Mouse (Mus musculus): ENCODE data around the gene Mmp25. TPM values are rescaled to one million over a fixed set of nuclear protein-coding genes. Genes with fewer than 3 reads are reported as not detected.

The Mmp25 gene
- total RNA-seq (2021): under 1 TPM in 1 of 2 experiments, not detected in 1; 0.14 TPM

DNA sequence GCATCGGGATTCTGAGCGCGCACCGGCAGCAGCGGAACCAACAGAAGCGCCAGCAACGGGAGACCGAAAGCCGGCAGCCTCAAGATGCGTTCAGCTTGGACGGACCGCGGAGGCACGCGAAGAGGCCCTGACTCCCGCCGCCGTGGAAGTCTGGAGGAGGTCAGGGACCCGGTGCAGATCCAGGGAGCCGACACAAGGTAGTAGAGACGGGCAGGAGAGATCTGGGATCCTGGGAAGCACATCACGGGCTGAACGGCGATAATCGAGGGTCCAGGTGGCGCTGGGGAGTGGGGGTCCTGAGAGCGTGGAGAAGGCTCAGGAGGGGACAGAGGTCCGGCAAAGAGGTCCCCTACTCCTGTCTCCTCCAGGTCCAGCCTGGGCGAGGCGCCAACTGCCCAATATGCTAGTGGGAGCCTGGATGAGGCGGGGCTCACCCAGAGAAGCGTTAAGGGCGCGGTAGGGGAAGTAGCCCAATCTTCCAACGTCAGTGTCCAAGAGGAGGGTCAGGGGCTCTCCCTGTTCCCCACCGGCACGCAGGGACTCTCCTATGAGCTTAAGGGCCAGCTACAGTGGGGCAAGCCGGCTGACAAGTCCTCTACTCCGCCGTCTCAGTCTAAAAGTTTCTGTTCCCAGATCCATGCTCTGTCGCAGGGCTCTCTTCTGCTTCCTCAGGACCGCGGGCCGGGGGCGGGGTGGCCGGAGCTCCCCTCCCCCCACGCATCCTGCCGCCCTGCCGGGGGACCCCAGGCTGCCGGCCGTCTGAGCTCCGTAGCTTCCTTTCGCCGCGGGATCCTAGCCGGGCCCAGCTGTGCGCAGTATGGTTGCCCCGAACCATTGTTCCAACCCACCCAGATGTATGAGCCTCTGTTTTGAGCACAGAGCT lies at the start of gene Mmp25:
Mmp25 (minus strand) TSS at position 665 of the 883 bp plus-strand sequence.
- no peak for DNase-seq
- intact Hi-C loops (cut with DNase I): no loop called here

GRCm38 (mm10) chr17:23694491-23694890 lies 49.4 kb upstream of the Mmp25 start:
- no peak for DNase-seq
- intact Hi-C loops (cut with DNase I): no loop called here

GRCm38 (mm10) chr17:23683856-23684672 lies 39.0 kb upstream of the Mmp25 start, which contains the start of gene Cldn9:
TSS of gene Cldn9 (minus strand) at chr17:23684026.
- DNase-seq: no peak
- intact Hi-C loops (cut with DNase I): no loop called here

DNA sequence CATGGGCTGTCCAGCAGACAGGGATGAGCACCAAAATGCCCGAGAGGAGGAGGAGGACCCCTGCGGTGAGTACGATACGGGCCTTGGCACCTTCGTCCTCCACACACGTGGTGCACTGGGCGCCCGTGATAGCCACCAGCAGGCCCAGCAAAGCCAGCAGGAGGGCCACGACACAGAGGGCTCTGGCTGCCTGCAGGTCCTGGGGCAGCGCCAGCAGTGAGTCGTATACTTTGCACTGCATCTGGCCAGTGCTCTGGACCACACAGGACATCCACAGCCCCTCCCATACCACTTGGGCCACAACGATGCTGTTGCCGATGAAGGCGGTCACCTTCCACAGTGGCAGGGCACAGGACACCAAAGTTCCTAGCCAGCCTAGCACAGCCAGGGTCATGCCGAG lies 38.1 kb upstream of the Mmp25 start:
- intact Hi-C loops (cut with DNase I): no loop called here
- DNase-seq: no peak

DNA sequence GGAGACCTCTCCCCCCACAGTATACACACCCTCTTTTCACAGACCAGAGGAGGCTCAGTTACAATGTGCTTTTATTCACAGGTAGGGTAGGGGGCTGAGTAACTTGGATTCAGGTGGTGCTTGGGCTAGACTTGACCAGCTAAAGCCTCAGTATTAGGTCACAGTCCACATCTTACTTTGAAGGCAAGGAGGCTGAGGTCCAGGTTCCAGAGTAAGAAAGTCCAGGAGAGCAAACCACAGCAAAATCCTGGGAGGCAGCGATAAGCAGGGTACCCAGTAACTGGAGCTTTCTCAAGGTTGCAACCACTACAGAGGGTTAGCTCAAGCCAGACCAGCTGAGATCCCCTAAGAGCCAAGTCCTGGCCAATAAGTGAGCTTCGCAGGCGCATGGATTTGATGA lies 37.5 kb upstream of the Mmp25 start:
- DNase-seq: no peak
- intact Hi-C loops (cut with DNase I): no loop called here

GRCm38 (mm10) chr17:23682092-23682491 lies 37.0 kb upstream of the Mmp25 start:
- intact Hi-C loops (cut with DNase I): no loop called here
- no peak for DNase-seq

- no peak for DNase-seq
- intact Hi-C loops (cut with DNase I): no loop called here
Measured at GRCm38 (mm10) chr17:23681086-23681485, 36.0 kb upstream of the Mmp25 start.

GRCm38 (mm10) chr17:23680336-23680735 lies 35.3 kb upstream of the Mmp25 start:
- no peak for DNase-seq
- intact Hi-C loops (cut with DNase I): loop anchor here (1.0 kb wide), 1 partner anchor 17 kb away; no protein-coding TSS in a partner anchor

DNA sequence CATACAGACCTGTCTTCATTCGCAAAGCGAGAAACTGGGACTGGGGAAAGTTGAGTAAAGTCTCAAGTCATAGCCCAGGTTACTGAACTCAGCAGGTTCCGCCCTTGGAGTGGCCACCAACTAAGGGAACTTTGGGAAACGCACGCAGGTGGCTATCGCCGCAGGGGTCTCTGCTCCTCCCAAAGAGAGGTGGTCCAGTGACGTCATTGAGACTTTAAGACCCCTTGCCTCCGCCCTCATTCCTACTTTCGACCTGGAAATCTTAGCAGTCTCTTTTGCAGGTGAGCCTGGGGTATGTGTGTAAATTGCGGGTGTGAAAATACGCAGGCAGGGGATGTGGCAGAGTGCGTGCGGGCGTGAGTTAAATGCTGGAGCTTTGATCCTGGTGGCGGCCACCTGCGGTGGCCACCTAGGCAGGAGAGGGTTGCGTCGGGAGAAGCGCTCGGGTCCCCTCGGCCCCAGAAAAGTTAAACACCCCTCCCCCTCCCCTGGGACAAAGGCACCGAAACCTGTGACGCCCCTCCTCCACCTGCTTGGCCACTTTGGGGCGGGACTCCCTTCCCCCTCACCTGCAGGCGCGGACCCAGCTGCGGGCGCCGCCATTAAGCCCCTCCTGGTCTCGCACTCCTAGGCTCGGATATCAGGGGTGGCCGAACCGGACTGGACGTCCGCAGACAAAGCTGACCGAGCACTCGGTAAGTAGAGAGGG lies 34.2 kb upstream of the Mmp25 start, which contains the start of gene Cldn6:
Cldn6 (plus strand) TSS at position 123 of the 709 bp plus-strand sequence.
- no peak for DNase-seq
- intact Hi-C loops (cut with DNase I): no loop called here

GRCm38 (mm10) chr17:23677236-23677679 lies 32.2 kb upstream of the Mmp25 start, which contains the start of gene Tnfrsf12a:
TSS of gene Tnfrsf12a (minus strand) at chr17:23677468.
- DNase-seq: peak; percentile 86 to 89
- intact Hi-C loops (cut with DNase I): loop anchor here (1.0 kb wide), 1 partner anchor 23 kb away; no protein-coding TSS in a partner anchor

GRCm38 (mm10) chr17:23676473-23677031 lies 31.5 kb upstream of the Mmp25 start:
- intact Hi-C loops (cut with DNase I): loop anchor here (1.0 kb wide), 1 partner anchor 24 kb away; no protein-coding TSS in a partner anchor
- DNase-seq: peak; percentile 60 to 72

DNA sequence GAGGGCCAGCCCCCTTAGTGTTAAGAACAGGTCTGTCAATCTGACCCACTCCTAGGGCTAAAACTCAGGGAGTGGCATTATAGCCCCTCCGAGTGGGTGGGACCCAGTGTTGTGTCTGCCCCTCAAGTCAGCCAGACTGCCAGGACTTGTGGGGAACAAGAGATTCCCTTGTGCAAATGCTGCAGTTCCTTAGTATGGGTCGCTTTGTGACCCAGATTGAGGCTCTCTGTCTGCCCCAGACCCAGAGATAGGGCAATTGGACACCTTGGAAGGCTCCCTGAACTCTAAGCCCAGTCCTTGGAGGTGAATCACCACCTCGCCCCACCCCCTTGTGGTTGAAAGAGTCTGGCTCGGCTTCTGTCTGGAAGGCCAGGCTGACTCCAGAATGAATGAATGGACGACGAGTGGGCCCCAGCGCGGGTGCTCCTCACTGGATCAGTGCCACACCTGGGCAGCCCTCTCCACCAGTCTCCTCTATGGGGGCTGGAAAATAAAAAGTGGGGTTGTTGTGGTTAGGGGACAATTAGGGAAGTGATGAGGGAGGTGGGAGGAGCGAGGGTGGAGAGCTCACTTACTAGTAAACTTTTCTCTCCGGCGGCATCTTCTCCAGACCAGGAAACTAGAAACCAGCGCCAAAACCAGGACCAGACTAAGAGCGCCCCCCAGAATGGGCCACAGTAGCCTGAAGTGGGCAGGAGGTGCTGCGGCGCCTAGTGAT lies 30.6 kb upstream of the Mmp25 start:
- DNase-seq: peak; percentile 47 to 59
- intact Hi-C loops (cut with DNase I): no loop called here

GRCm38 (mm10) chr17:23675127-23675526 lies 30.1 kb upstream of the Mmp25 start:
- peak; percentile 54 to 61 for DNase-seq
- intact Hi-C loops (cut with DNase I): no loop called here

- peak; percentile 26 to 47 for DNase-seq
- intact Hi-C loops (cut with DNase I): no loop called here
Measured at GRCm38 (mm10) chr17:23674271-23674952, 29.3 kb upstream of the Mmp25 start.

DNA sequence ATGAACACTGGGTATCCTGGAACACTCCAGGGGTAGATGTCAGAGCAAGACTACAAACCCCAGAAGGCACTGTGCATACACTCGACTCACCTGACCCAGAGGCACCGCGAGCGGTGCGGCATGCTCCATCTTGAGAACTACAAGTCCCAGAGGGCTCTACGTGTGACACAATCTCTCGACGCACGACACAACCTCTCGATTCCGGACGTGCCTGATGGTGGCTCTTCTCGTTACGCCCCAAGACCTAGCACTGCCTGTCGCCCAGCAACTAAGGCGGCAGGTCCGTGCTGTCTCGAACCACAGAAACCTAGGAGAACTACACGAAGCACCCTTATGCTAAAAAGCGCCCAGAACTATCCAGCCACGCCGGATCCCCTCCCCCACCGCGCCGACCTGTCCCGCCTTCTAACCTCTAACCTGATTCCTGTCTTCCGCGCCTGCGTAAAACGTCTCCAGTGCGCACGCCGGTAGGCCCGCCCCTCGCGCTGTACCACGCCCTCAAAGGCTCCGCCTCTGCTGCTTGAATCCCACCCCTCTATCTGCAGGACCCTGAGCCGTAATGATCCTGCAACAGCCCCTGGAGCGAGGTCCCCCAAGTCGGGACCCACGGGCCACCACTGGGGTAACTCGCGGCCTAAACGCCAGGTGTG lies 28.5 kb upstream of the Mmp25 start, which contains the start of the genes Hcfc1r1 and Thoc6:
Hcfc1r1 (plus strand) TSS at position 173 of the 650 bp plus-strand sequence.
Thoc6 (minus strand) TSS at position 459 of the 650 bp plus-strand sequence.
- intact Hi-C loops (cut with DNase I): no loop called here
- DNase-seq: peak; percentile 90 to 95

- no peak for DNase-seq
- intact Hi-C loops (cut with DNase I): no loop called here
Measured at GRCm38 (mm10) chr17:23672761-23673160, 27.7 kb upstream of the Mmp25 start.

DNA sequence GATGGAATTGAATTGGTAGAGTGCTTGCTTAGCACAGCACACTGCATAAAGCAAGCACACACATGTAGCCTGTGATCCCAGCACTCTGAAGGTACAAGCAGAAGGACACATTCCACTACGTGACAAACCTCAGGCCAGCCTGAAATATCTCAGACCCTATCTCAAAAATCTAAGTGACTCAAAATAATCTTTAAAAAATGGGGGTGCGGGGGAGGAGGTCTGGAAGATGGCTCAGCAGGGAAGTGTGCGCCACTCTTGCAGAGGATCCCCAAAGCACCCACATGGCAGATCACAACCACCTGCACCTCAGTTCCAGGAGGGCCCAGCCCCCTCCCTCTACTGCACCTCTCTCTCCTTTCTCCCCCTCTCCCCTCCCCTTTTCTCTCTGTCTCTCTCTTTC lies 26.4 kb upstream of the Mmp25 start:
- intact Hi-C loops (cut with DNase I): no loop called here
- no peak for DNase-seq

DNA sequence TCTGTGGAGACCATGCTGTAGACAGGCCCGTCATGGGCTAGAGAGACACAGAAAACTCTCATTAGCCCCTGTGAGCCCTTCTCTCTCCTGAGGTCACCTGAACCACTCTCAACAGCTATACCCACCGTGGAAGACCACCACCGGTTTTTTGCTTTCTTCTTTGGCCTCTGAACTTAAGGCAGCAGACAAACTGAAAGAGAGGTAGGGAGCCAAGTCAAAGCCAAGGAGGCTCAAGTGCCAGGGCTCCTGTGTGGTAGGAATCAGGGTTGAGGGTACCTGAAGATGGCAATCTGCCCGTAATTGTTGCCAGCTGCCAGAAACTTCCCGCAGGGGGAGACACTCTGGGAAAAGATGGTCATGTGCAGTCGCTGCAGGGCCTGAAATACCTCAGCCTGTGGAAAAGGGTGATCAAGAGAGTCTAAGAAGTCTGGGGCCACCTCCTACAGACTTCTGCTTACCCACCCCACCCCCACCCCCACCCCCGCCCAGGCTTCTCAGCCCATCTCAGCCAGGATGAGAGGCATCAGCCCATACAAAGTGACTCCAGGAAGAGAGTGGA lies 25.5 kb upstream of the Mmp25 start:
- intact Hi-C loops (cut with DNase I): no loop called here
- DNase-seq: no peak
